Mouse (Mus musculus): ENCODE results near the gene Rcc2. TPM values are rescaled to one million over a fixed set of nuclear protein-coding genes. Genes with fewer than 3 reads are reported as not detected.
A peak's percentile ranks its signal among the peaks of the same experiment; 100 is the strongest.

The Rcc2 gene
- polyA plus RNA-seq, 1 experiment from 2014 or later: 76.3 TPM

GRCm38 (mm10) chr4:140703636-140704035 is 3.3 kb downstream of the Rcc2 start:
- H3K4me2 ChIP-seq (ENCODE audit: low read depth): peak overlapping the region; percentile 89
- H3K27me3 ChIP-seq (ENCODE audit: control insufficient read depth, insufficient read depth, low read length): peaks cover 18% of the 10 kb centered on the region
- H3K9ac ChIP-seq (ENCODE audit: low read length): peak overlapping the region; percentile 94
- H3K9me3 ChIP-seq (ENCODE audit: control insufficient read depth, low read length): no peaks in the 10 kb centered on the region
- H3K4me3 ChIP-seq (ENCODE audit: low read depth, low read length): peak overlapping the region; percentile 98
- 3% methylated on average over 8 of the region's 8 CpGs for WGBS
- peaks cover 3% of the 10 kb centered on the region; the same call in 1 of the 2 replicates for H3K36me3 ChIP-seq (ENCODE audit: control insufficient read depth, insufficient read depth, low read length)
- peak overlapping the region; percentile 100 for H3K27ac ChIP-seq (ENCODE audit: low read depth, low read length)
- H3K4me1 ChIP-seq (ENCODE audit: control insufficient read depth, insufficient read depth, low read length): peaks cover 23% of the 10 kb centered on the region
- DNase-seq (ENCODE audit: low spot score): peak; percentile 44
- ATAC-seq (ENCODE audit: insufficient read depth, low FRiP score, low TSS enrichment): peak; percentile 29; the same call in 1 of the 2 replicates

- peaks cover 13% of the 10 kb centered on the region for H3K27me3 ChIP-seq (ENCODE audit: control insufficient read depth, insufficient read depth, low read length)
- peaks cover 23% of the 10 kb centered on the region for H3K4me1 ChIP-seq (ENCODE audit: control insufficient read depth, insufficient read depth, low read length)
- WGBS: 57% methylated on average over 4 of the region's 4 CpGs
- DNase-seq (ENCODE audit: low spot score) (no peak), ATAC-seq (ENCODE audit: insufficient read depth, low FRiP score, low TSS enrichment) (no peak)
- peak overlapping the region; percentile 94 for H3K9ac ChIP-seq (ENCODE audit: low read length)
- H3K4me2 ChIP-seq (ENCODE audit: low read depth): peak overlapping the region; percentile 89
- peak overlapping the region; percentile 98 for H3K4me3 ChIP-seq (ENCODE audit: low read depth, low read length)
- peak overlapping the region; percentile 100; the same call in 1 of the 2 replicates for H3K27ac ChIP-seq (ENCODE audit: low read depth, low read length)
- H3K36me3 ChIP-seq (ENCODE audit: control insufficient read depth, insufficient read depth, low read length): peaks cover 6% of the 10 kb centered on the region
- H3K9me3 ChIP-seq (ENCODE audit: control insufficient read depth, low read length): no peaks in the 10 kb centered on the region
Measured at GRCm38 (mm10) chr4:140704166-140704565, 3.8 kb downstream of the Rcc2 start.

GRCm38 (mm10) chr4:140707615-140708014 is 7.3 kb downstream of the Rcc2 start:
- H3K36me3 ChIP-seq (ENCODE audit: control insufficient read depth, insufficient read depth, low read length): peaks cover 34% of the 10 kb centered on the region
- 87% methylated on average over 4 of the region's 4 CpGs for WGBS

GRCm38 (mm10) chr4:140708297-140708927 is 8.1 kb downstream of the Rcc2 start:
- no peak overlapping the region for H3K27ac ChIP-seq (ENCODE audit: low read depth, low read length)
- H3K4me1 ChIP-seq (ENCODE audit: control insufficient read depth, insufficient read depth, low read length): peaks cover 9% of the 10 kb centered on the region
- H3K9ac ChIP-seq (ENCODE audit: low read length): no peak overlapping the region
- H3K4me2 ChIP-seq (ENCODE audit: low read depth): no peak overlapping the region
- no peak for DNase-seq (ENCODE audit: low spot score)
- 86% methylated on average over 18 of the region's 18 CpGs for WGBS
- H3K27me3 ChIP-seq (ENCODE audit: control insufficient read depth, insufficient read depth, low read length): no peaks in the 10 kb centered on the region
- no peak overlapping the region for H3K4me3 ChIP-seq (ENCODE audit: low read depth, low read length)
- peaks cover 42% of the 10 kb centered on the region for H3K36me3 ChIP-seq (ENCODE audit: control insufficient read depth, insufficient read depth, low read length)
- ATAC-seq (ENCODE audit: insufficient read depth, low FRiP score, low TSS enrichment): no peak
- H3K9me3 ChIP-seq (ENCODE audit: control insufficient read depth, low read length): no peaks in the 10 kb centered on the region

More at GRCm38 (mm10) chr4:140707615-140708014, 7.3 kb downstream of the Rcc2 start:
- ATAC-seq (ENCODE audit: insufficient read depth, low FRiP score, low TSS enrichment) (no peak), DNase-seq (ENCODE audit: low spot score) (no peak)
- Histone ChIP-seq H3K9me3 (ENCODE audit: control insufficient read depth, low read length) (no peaks in the 10 kb centered on the region), H3K4me3 (ENCODE audit: low read depth, low read length) (no peak overlapping the region), H3K4me2 (ENCODE audit: low read depth) (no peak overlapping the region), H3K27me3 (ENCODE audit: control insufficient read depth, insufficient read depth, low read length) (no peaks in the 10 kb centered on the region), H3K27ac (ENCODE audit: low read depth, low read length) (no peak overlapping the region), H3K4me1 (ENCODE audit: control insufficient read depth, insufficient read depth, low read length) (peaks cover 13% of the 10 kb centered on the region), H3K9ac (ENCODE audit: low read length) (no peak overlapping the region)

DNA sequence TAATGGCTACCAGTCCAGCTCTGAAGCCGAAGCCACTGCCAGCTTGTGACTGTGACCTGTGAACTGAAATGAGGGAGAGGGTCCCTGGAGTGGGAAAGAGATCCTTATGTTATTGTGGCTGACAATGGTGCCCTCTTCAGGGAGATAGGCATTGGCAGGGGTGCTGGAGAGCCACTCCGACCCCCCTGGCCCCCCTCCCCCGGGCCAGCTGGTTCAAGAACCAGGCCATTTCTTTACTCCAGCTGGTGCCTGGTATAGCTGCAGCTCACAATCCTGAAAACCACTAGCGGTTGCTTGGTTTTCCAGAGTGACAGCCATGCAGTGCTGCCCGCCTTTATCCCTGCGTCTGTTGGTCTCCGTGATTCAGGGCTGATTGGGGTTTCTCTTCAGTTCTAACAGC is 8.8 kb downstream of the Rcc2 start:
- ATAC-seq (ENCODE audit: insufficient read depth, low FRiP score, low TSS enrichment) (no peak), DNase-seq (ENCODE audit: low spot score) (no peak)
- 93% methylated on average over 7 of the region's 7 CpGs for WGBS
- no peaks in the 10 kb centered on the region for H3K9me3 ChIP-seq (ENCODE audit: control insufficient read depth, low read length)
- no peaks in the 10 kb centered on the region for H3K27me3 ChIP-seq (ENCODE audit: control insufficient read depth, insufficient read depth, low read length)
- H3K36me3 ChIP-seq (ENCODE audit: control insufficient read depth, insufficient read depth, low read length): peaks cover 44% of the 10 kb centered on the region
- no peak overlapping the region for H3K4me3 ChIP-seq (ENCODE audit: low read depth, low read length)
- peaks cover 8% of the 10 kb centered on the region for H3K4me1 ChIP-seq (ENCODE audit: control insufficient read depth, insufficient read depth, low read length)
- no peak overlapping the region for H3K27ac ChIP-seq (ENCODE audit: low read depth, low read length)
- no peak overlapping the region for H3K9ac ChIP-seq (ENCODE audit: low read length)
- H3K4me2 ChIP-seq (ENCODE audit: low read depth): no peak overlapping the region

GRCm38 (mm10) chr4:140709617-140710016 is 9.3 kb downstream of the Rcc2 start:
- DNase-seq (ENCODE audit: low spot score) (no peak), ATAC-seq (ENCODE audit: insufficient read depth, low FRiP score, low TSS enrichment) (no peak)
- Histone ChIP-seq H3K9ac (ENCODE audit: low read length) (no peak overlapping the region), H3K27me3 (ENCODE audit: control insufficient read depth, insufficient read depth, low read length) (no peaks in the 10 kb centered on the region), H3K4me3 (ENCODE audit: low read depth, low read length) (no peak overlapping the region), H3K36me3 (ENCODE audit: control insufficient read depth, insufficient read depth, low read length) (peaks cover 49% of the 10 kb centered on the region), H3K27ac (ENCODE audit: low read depth, low read length) (no peak overlapping the region), H3K9me3 (ENCODE audit: control insufficient read depth, low read length) (no peaks in the 10 kb centered on the region), H3K4me1 (ENCODE audit: control insufficient read depth, insufficient read depth, low read length) (0 out of 2 replicates have a peak, but pooled peaks cover 10% of the 10 kb centered on the region), H3K4me2 (ENCODE audit: low read depth) (no peak overlapping the region)
- WGBS: 91% methylated on average over 10 of the region's 10 CpGs

GRCm38 (mm10) chr4:140710781-140711180 is 10.4 kb downstream of the Rcc2 start:
- Histone ChIP-seq H3K27ac (ENCODE audit: low read depth, low read length) (no peak overlapping the region), H3K9me3 (ENCODE audit: control insufficient read depth, low read length) (no peaks in the 10 kb centered on the region), H3K27me3 (ENCODE audit: control insufficient read depth, insufficient read depth, low read length) (no peaks in the 10 kb centered on the region), H3K4me1 (ENCODE audit: control insufficient read depth, insufficient read depth, low read length) (0 out of 2 replicates have a peak, but pooled peaks cover 10% of the 10 kb centered on the region), H3K9ac (ENCODE audit: low read length) (no peak overlapping the region), H3K36me3 (ENCODE audit: control insufficient read depth, insufficient read depth, low read length) (peaks cover 57% of the 10 kb centered on the region), H3K4me2 (ENCODE audit: low read depth) (no peak overlapping the region), H3K4me3 (ENCODE audit: low read depth, low read length) (no peak overlapping the region)
- 90% methylated on average over 10 of the region's 10 CpGs for WGBS
- no peak for ATAC-seq (ENCODE audit: insufficient read depth, low FRiP score, low TSS enrichment)
- no peak for DNase-seq (ENCODE audit: low spot score)

GRCm38 (mm10) chr4:140711360-140711759 is 11.0 kb downstream of the Rcc2 start:
- Histone ChIP-seq H3K4me1 (ENCODE audit: control insufficient read depth, insufficient read depth, low read length) (0 out of 2 replicates have a peak, but pooled peaks cover 10% of the 10 kb centered on the region), H3K27ac (ENCODE audit: low read depth, low read length) (no peak overlapping the region), H3K36me3 (ENCODE audit: control insufficient read depth, insufficient read depth, low read length) (peaks cover 61% of the 10 kb centered on the region), H3K27me3 (ENCODE audit: control insufficient read depth, insufficient read depth, low read length) (no peaks in the 10 kb centered on the region), H3K4me2 (ENCODE audit: low read depth) (no peak overlapping the region), H3K4me3 (ENCODE audit: low read depth, low read length) (no peak overlapping the region), H3K9ac (ENCODE audit: low read length) (no peak overlapping the region), H3K9me3 (ENCODE audit: control insufficient read depth, low read length) (no peaks in the 10 kb centered on the region)
- ATAC-seq (ENCODE audit: insufficient read depth, low FRiP score, low TSS enrichment) (no peak), DNase-seq (ENCODE audit: low spot score) (no peak)
- 90% methylated on average over 5 of the region's 5 CpGs for WGBS
